Mouse (Mus musculus) midbrain, embryonic 13.5 days (tissue): ENCODE results near the gene Sccpdh. TPM values are rescaled to one million over a fixed set of nuclear protein-coding genes. Genes with fewer than 3 reads are reported as not detected.

Source experiments
- ATAC-seq: fragments of 200-750 bp; cut with Nextera tagmentation; 2 replicates; pipeline ENCODE4 v1.8.0; 2017; ENCODE audit warnings: mild to moderate bottlenecking, moderate TSS enrichment, moderate library complexity
- H3K27ac ChIP-seq: fragments of 300-500 bp; sonication (generic); 2 replicates; pipeline ENCODE4 v1.5.1; 2015; ENCODE audit warnings: inconsistent platforms, mild to moderate bottlenecking, moderate library complexity
- H3K27me3 ChIP-seq: fragments of 300-500 bp; sonication (generic); 2 replicates; pipeline ENCODE4 v1.6.1; 2015; ENCODE audit warnings: mild to moderate bottlenecking, inconsistent platforms
- H3K36me3 ChIP-seq: fragments of 300-500 bp; sonication (generic); 2 replicates; pipeline ENCODE4 v1.6.1; 2015; ENCODE audit warnings: mild to moderate bottlenecking, inconsistent platforms
- H3K4me1 ChIP-seq: fragments of 300-500 bp; sonication (generic); replicated peaks from 2 replicates; pipeline ENCODE4 v1.6.1; 2015; ENCODE audit warnings: inconsistent platforms
- H3K4me2 ChIP-seq: fragments of 300-500 bp; sonication (generic); replicated peaks from 2 replicates; pipeline ENCODE4 v1.6.1; 2015; ENCODE audit warnings: moderate library complexity, mild to moderate bottlenecking, inconsistent platforms
- H3K4me3 ChIP-seq: fragments of 300-500 bp; sonication (generic); replicated peaks from 2 replicates; pipeline ENCODE4 v1.5.1; 2015; ENCODE audit warnings: mild to moderate bottlenecking, inconsistent platforms
- H3K9ac ChIP-seq: fragments of 300-500 bp; sonication (generic); replicated peaks from 2 replicates; pipeline ENCODE4 v1.6.1; 2015; ENCODE audit warnings: mild to moderate bottlenecking, inconsistent platforms
- H3K9me3 ChIP-seq: fragments of 300-500 bp; sonication (generic); 2 replicates; pipeline ENCODE4 v1.6.1; 2016; ENCODE audit warnings: mild to moderate bottlenecking, inconsistent platforms
- WGBS: fragments of 180-500 bp; shearing (Covaris S2); methylation state at CpG from one replicate; pipeline ENCODE4 v1.1.7; 2015; 5-methylcytosine and 5-hydroxymethylcytosine counted together
- polyA plus RNA-seq: library from polyadenylated mRNA; unstranded; fragments of >200 nt; fragmentation: Nextera tagmentation; extraction: Ambion mirVana; gene quantifications from 2 replicates; pipeline ENCODE4 v1.2.1, GENCODE M21; 2015

Sccpdh gene
- polyA plus RNA-seq, result 114 and 126 TPM in 2 replicates

- Histone ChIP-seq H3K4me3 (peak within 1 kb of the TSS; percentile 88), H3K9ac (peak within 1 kb of the TSS; percentile 88), H3K4me2 (peak within 1 kb of the TSS; percentile 71), H3K4me1 (peaks cover 24% of the 10 kb centered on the region), H3K27me3 (no peaks in the 10 kb centered on the region), H3K9me3 (no peaks in the 10 kb centered on the region), H3K27ac (peak within 1 kb of the TSS; percentile 90), H3K36me3 (peaks cover 18% of the 10 kb centered on the region)
- under 1% methylated on average over 74 of the region's 84 CpGs for WGBS
- ATAC-seq, result peak; percentile 98
Observed at GRCm38 (mm10) chr1:179668013-179668805, at the start of gene Sccpdh. Sccpdh (plus strand) TSS chr1:179668210.

DNA sequence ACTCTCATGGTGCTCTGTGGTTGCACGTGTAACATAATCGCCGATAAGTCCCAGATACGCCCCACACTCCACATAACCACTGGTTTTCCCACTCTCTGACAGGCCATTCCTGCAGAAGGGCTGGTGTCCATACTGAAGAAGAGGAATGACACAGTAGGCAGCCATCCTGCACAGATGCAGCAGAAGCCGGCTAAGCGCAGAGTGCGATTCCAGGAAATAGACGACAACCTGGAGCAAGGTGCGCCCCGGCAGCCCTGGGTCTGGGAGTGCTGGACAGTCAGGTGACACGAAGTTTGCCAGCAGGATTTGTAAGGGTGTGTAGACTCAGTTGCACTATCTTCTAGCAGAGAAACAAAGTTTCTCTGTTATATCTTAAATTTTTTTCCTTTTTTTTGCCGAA is 45.3 kb upstream of the Sccpdh start:
- H3K9ac ChIP-seq, result no peak overlapping the region
- no peak for ATAC-seq
- no peaks in the 10 kb centered on the region for H3K27me3 ChIP-seq
- H3K9me3 ChIP-seq, result no peaks in the 10 kb centered on the region
- no peak overlapping the region for H3K4me3 ChIP-seq
- no peak overlapping the region for H3K27ac ChIP-seq
- no peak overlapping the region for H3K4me2 ChIP-seq
- no peaks in the 10 kb centered on the region for H3K4me1 ChIP-seq
- WGBS, result 93% methylated on average over 12 of the region's 12 CpGs
- peaks cover 23% of the 10 kb centered on the region for H3K36me3 ChIP-seq

GRCm38 (mm10) chr1:179623657-179624056 is 44.4 kb upstream of the Sccpdh start:
- ATAC-seq, result no peak
- H3K4me3 ChIP-seq, result no peak overlapping the region
- no peak overlapping the region for H3K27ac ChIP-seq
- H3K4me1 ChIP-seq, result no peaks in the 10 kb centered on the region
- H3K9ac ChIP-seq, result no peak overlapping the region
- no peaks in the 10 kb centered on the region for H3K27me3 ChIP-seq
- H3K4me2 ChIP-seq, result no peak overlapping the region
- no peaks in the 10 kb centered on the region for H3K9me3 ChIP-seq
- 61% methylated on average over 4 of the region's 4 CpGs for WGBS
- H3K36me3 ChIP-seq, result peaks cover 23% of the 10 kb centered on the region

DNA sequence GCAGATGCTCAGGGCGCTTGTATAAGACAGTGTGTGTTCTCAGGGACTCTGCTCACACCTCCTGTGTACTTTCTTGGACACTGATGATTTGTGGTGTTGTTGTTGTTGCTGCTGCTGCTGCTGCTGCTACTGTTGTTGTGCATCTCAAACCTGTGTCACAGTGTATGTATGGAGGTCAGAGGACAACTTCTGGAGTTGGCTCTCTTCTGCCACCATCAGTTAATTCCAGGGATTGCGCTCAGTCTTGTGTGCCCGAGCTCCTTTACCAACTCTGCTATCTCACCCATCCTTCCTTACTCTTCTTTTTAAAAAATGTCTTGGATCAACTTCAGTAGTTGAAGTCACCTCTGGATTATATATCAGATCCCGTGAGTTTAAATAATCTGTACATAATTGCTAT is 43.7 kb upstream of the Sccpdh start:
- no peak overlapping the region for H3K9ac ChIP-seq
- ATAC-seq, result 0 out of 2 replicates have a peak, but pooled peaks have one; percentile 22
- no peaks in the 10 kb centered on the region for H3K4me1 ChIP-seq
- H3K27ac ChIP-seq, result no peak overlapping the region
- no peaks in the 10 kb centered on the region for H3K27me3 ChIP-seq
- no peak overlapping the region for H3K4me2 ChIP-seq
- 73% methylated on average over 4 of the region's 4 CpGs for WGBS
- H3K9me3 ChIP-seq, result no peaks in the 10 kb centered on the region
- H3K36me3 ChIP-seq, result peaks cover 20% of the 10 kb centered on the region
- no peak overlapping the region for H3K4me3 ChIP-seq

- no peaks in the 10 kb centered on the region for H3K27me3 ChIP-seq
- no peak for ATAC-seq
- no peak overlapping the region for H3K4me3 ChIP-seq
- H3K4me2 ChIP-seq, result no peak overlapping the region
- no peak overlapping the region for H3K9ac ChIP-seq
- H3K36me3 ChIP-seq, result peaks cover 18% of the 10 kb centered on the region
- WGBS, result 88% methylated on average over 4 of the region's 4 CpGs
- no peaks in the 10 kb centered on the region for H3K4me1 ChIP-seq
- H3K27ac ChIP-seq, result no peak overlapping the region
- H3K9me3 ChIP-seq, result no peaks in the 10 kb centered on the region
Observed at GRCm38 (mm10) chr1:179627855-179628254, 40.2 kb upstream of the Sccpdh start.

GRCm38 (mm10) chr1:179628438-179629106 is 39.4 kb upstream of the Sccpdh start:
- Histone ChIP-seq H3K4me3 (no peak overlapping the region), H3K27me3 (no peaks in the 10 kb centered on the region)
- 77% methylated on average over 8 of the region's 8 CpGs for WGBS

DNA sequence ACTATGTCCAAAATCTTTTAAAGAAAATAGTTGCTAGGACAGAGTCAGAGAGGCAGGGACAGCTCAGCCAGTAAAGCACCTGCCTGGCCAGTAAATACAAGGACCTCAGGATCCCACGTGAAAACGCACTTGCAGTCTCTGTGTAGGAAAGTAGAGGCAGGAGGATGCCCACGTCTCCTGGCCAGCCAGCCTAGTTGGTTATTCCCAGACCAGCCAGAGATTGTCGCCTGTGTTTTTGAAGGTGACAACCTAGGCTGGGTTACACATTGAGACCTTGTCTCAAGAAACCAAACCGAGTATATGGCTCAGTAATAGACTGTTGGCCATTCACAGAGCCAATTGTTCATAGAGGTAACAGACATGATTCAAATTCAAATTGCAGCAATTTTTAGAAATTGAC is 38.7 kb upstream of the Sccpdh start:
- Histone ChIP-seq H3K4me3 (no peak overlapping the region), H3K36me3 (peaks cover 14% of the 10 kb centered on the region), H3K9ac (no peak overlapping the region), H3K4me2 (no peak overlapping the region), H3K27me3 (no peaks in the 10 kb centered on the region), H3K9me3 (no peaks in the 10 kb centered on the region), H3K27ac (no peak overlapping the region), H3K4me1 (no peaks in the 10 kb centered on the region)
- ATAC-seq, result no peak
- WGBS, result 85% methylated on average over 5 of the region's 5 CpGs

More at GRCm38 (mm10) chr1:179628438-179629106, 39.4 kb upstream of the Sccpdh start:
- H3K27ac ChIP-seq, result no peak overlapping the region
- H3K9ac ChIP-seq, result no peak overlapping the region
- H3K4me2 ChIP-seq, result no peak overlapping the region
- no peaks in the 10 kb centered on the region for H3K4me1 ChIP-seq
- H3K36me3 ChIP-seq, result peaks cover 16% of the 10 kb centered on the region
- no peak for ATAC-seq
- H3K9me3 ChIP-seq, result no peaks in the 10 kb centered on the region

DNA sequence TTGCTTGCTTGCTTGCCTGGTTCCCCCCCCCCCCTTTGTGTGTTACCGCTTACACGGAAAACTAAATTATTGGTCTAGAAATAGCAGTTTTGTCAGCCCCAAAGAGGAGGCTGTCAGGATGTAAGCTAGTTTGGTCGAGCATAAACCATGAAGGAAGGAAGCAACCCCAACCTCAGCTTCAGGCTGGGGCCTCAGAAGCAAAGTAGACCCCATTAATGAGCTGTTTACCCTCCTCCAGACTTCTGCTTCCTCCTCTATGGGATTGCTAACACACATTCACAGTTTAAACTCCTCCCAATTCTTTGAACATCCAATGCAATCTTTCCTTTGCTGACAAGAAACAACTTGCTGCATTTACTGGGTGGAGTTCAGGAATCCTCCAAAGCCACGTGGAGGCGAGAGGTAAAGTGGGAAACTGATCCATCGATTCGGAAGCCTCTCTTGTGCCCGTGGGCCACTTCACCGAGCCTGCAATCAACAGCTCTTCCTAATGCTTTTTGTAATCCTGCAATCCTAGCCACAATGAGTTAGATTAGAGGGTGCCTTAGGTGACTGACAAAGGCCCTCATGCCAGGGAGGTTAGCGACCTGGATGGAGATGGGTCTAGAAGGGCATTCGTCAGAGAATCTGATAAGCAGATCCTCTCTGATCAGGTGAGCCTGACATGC is 35.1 kb upstream of the Sccpdh start:
- Histone ChIP-seq H3K27me3 (no peaks in the 10 kb centered on the region), H3K4me3 (no peak overlapping the region), H3K4me2 (no peak overlapping the region), H3K9me3 (no peaks in the 10 kb centered on the region), H3K36me3 (no peaks in the 10 kb centered on the region), H3K27ac (no peak overlapping the region), H3K4me1 (no peaks in the 10 kb centered on the region), H3K9ac (no peak overlapping the region)
- 85% methylated on average over 11 of the region's 11 CpGs for WGBS
- ATAC-seq, result no peak

- H3K4me3 ChIP-seq, result no peak overlapping the region
- no peak overlapping the region for H3K4me2 ChIP-seq
- no peak overlapping the region for H3K27ac ChIP-seq
- no peak for ATAC-seq
- no peaks in the 10 kb centered on the region for H3K27me3 ChIP-seq
- no peaks in the 10 kb centered on the region for H3K9me3 ChIP-seq
- no peak overlapping the region for H3K9ac ChIP-seq
- H3K4me1 ChIP-seq, result no peaks in the 10 kb centered on the region
- 22% methylated on average over 1 of the region's 1 CpGs for WGBS
- no peaks in the 10 kb centered on the region for H3K36me3 ChIP-seq
Observed at GRCm38 (mm10) chr1:179633414-179633752, 34.6 kb upstream of the Sccpdh start.

- Histone ChIP-seq H3K4me1 (no peaks in the 10 kb centered on the region), H3K9me3 (no peaks in the 10 kb centered on the region), H3K9ac (no peak overlapping the region), H3K4me3 (no peak overlapping the region), H3K4me2 (no peak overlapping the region), H3K27me3 (no peaks in the 10 kb centered on the region), H3K36me3 (no peaks in the 10 kb centered on the region), H3K27ac (no peak overlapping the region)
- no peak for ATAC-seq
- 84% methylated on average over 3 of the region's 3 CpGs for WGBS
Observed at GRCm38 (mm10) chr1:179634159-179634558, 33.9 kb upstream of the Sccpdh start.

GRCm38 (mm10) chr1:179642726-179643125 is 25.3 kb upstream of the Sccpdh start:
- ATAC-seq, result no peak
- no peak overlapping the region for H3K27ac ChIP-seq
- H3K9ac ChIP-seq, result no peak overlapping the region
- WGBS, result 83% methylated on average over 4 of the region's 4 CpGs
- H3K36me3 ChIP-seq, result no peaks in the 10 kb centered on the region
- no peak overlapping the region for H3K4me3 ChIP-seq
- no peak overlapping the region for H3K4me2 ChIP-seq
- H3K9me3 ChIP-seq, result no peaks in the 10 kb centered on the region
- no peaks in the 10 kb centered on the region for H3K27me3 ChIP-seq
- H3K4me1 ChIP-seq, result no peaks in the 10 kb centered on the region

GRCm38 (mm10) chr1:179644151-179644550 is 23.9 kb upstream of the Sccpdh start:
- no peak for ATAC-seq
- Histone ChIP-seq H3K4me2 (no peak overlapping the region), H3K27me3 (no peaks in the 10 kb centered on the region), H3K36me3 (no peaks in the 10 kb centered on the region), H3K9me3 (no peaks in the 10 kb centered on the region), H3K4me1 (no peaks in the 10 kb centered on the region), H3K27ac (no peak overlapping the region), H3K4me3 (no peak overlapping the region), H3K9ac (no peak overlapping the region)
- 57% methylated on average over 3 of the region's 3 CpGs for whole genome bisulfite sequencing
